Mouse (Mus musculus): ENCODE data around the gene Slc6a2.

Gene Slc6a2

GRCm38 (mm10) chr8:93038831-93039230 is 79.0 kb downstream of the Slc6a2 start:
- no peak for DNase-seq

GRCm38 (mm10) chr8:93040256-93040655 is 80.4 kb downstream of the Slc6a2 start:
- DNase-seq = no peak

GRCm38 (mm10) chr8:93040776-93041567 is 81.1 kb downstream of the Slc6a2 start:
- no peak for DNase-seq

- no peak for DNase-seq
Measured at GRCm38 (mm10) chr8:93043083-93043482, 83.2 kb downstream of the Slc6a2 start.

GRCm38 (mm10) chr8:93048092-93048491 is 88.2 kb downstream of the Slc6a2 start, which contains the start of gene Ces1a:
Gene Ces1a, minus strand, starts transcription at chr8:93048192.
- DNase-seq = no peak

GRCm38 (mm10) chr8:93048510-93049416 is 88.9 kb downstream of the Slc6a2 start:
- peak; percentile 7 for DNase-seq
